Mouse (Mus musculus): Measurements from ENCODE around the gene 4921509C19Rik. TPM values are rescaled to one million over a fixed set of nuclear protein-coding genes. Genes with fewer than 3 reads are reported as not detected.

The 4921509C19Rik gene
- polyA plus RNA-seq (2017; shearing (Covaris generic)), result under 1 TPM in 1 of 2 experiments, not detected in 1; 0.29 TPM

DNA sequence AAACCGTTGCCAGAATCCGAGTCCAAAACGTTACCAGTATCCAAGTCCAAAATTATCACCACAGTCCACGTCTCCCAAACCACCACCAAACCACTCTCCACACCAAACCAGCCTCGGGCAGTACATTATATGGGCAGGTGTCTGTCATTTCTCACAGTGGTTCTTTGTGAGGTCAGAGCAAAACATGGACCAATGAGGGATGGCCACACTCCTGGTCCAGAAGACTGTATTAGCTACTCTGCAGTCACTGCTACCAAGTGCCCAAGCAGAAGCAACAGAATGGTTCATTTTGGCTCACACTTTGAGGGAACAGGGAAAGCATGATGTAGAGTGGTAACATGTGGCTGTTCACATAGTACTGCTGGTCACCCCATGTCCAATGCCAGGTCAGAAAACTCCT lies at the start of gene 4921509C19Rik:
TSS of gene 4921509C19Rik (minus strand) at position 101 of the 400 bp plus-strand sequence.

DNA sequence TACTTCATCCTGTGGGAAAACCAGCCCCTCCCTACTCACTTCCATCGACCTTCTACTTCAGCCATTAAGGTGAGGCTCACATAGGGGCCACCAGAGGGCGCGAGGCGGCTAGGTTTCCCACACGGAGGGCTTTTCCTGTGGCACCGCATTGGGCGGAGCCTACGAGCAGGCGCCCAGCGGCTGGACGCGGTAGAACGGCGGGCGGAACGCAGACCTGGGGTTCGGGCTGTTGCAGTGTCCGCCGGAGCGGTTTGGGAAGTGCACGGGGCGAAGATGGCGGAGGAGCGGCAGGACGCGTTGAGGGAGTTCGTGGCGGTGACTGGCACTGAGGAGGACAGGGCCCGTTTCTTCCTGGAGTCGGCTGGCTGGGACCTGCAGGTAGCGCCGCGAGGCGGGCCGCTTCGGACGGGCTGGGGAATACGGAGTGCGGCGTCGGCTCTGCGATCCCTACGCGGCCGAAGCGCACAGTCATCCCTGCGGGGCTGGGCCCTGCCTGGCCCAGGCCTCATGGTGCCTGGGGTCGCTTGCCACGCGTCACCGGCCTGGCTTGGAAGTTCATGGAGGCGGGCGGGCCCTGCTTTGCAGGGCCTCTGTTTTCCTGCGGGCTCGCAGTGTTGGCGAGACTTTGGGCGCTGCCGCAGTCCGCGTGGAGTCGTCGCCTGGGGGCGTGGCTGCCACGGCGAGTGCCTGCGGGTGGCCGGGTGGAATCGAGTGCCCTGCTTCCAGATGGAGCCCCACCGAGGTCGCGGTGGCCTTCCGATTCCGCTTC lies 18.3 kb upstream of the 4921509C19Rik start, which contains the start of gene Nsfl1c:
TSS of gene Nsfl1c (plus strand) at position 148 of the 769 bp plus-strand sequence.

Other genes starting within 250 kb of the 4921509C19Rik start
- 100 to 1,000 TPM; 137 to 140 TPM for gene Nsfl1c, start 18.0 kb upstream of the 4921509C19Rik start, polyA plus RNA-seq (2017; shearing (Covaris generic))
- 100 to 1,000 TPM; 324 to 446 TPM for gene Fkbp1a, start 66.3 kb upstream of the 4921509C19Rik start, polyA plus RNA-seq (2017; shearing (Covaris generic))
- gene Sdcbp2, start 96.5 kb upstream of the 4921509C19Rik start, polyA plus RNA-seq (2017; shearing (Covaris generic)), result 100 to 1,000 TPM in 1 of 2 experiments, 10 to 100 TPM in 1; 37.9 to 113 TPM
- gene Snph, start 156.4 kb upstream of the 4921509C19Rik start, polyA plus RNA-seq (2017; shearing (Covaris generic)), result under 1 TPM in 1 of 2 experiments, not detected in 1; 0.59 TPM
- gene Rad21l, start 192.4 kb upstream of the 4921509C19Rik start, polyA plus RNA-seq (2017; shearing (Covaris generic)), result not detected
- gene Tmem74b, start 225.9 kb upstream of the 4921509C19Rik start, polyA plus RNA-seq (2017; shearing (Covaris generic)), result under 1 TPM; 0.16 TPM